Mouse (Mus musculus): ENCODE measurements at regions not wholly inside any gene's neighbourhood (a gene's known extent, or its start where the extent isn't known, plus 50 kb on each side); places are given as distances from the start of the nearest gene placed in this dataset.

- no peak for TF ChIP-seq GATA1 (IDR thresholded peaks at IDR 0.05; ENCODE audit: low read depth, low read length)
- no peak for TF ChIP-seq RCOR1 (IDR thresholded peaks at IDR 0.05; ENCODE audit: low read depth, low read length)
- no peak for TF ChIP-seq CHD2 (IDR thresholded peaks at IDR 0.05; ENCODE audit: low read length)
- TF ChIP-seq POLR2A (IDR thresholded peaks at IDR 0.05; ENCODE audit: control insufficient read depth in 1 of 2, insufficient read depth in 1 of 2, low read depth in 1 of 2, low read length in 2 of 2, poor library complexity in 1 of 2), result no peak
- TF ChIP-seq MYB (IDR thresholded peaks at IDR 0.05; ENCODE audit: low read depth, low read length), result no peak
- TF ChIP-seq NELFE (IDR thresholded peaks at IDR 0.05; ENCODE audit: low read depth, low read length), result no peak
- no peak for TF ChIP-seq POLR2AphosphoS5 (IDR thresholded peaks at IDR 0.05; ENCODE audit: borderline replicate concordance, low read depth, low read length)
- H3K79me2 ChIP-seq (ENCODE audit: control insufficient read depth, insufficient read depth, low read length, poor library complexity), result no peaks in the 10 kb centered on the region
- H3K27me3 ChIP-seq (ENCODE audit: control insufficient read depth in 1 of 2, insufficient read depth in 2 of 2, low read length in 2 of 2), result no peaks in the 10 kb centered on the region
- H3K4me3 ChIP-seq (ENCODE audit: control insufficient read depth in 1 of 2, insufficient read depth in 1 of 2, low read depth in 2 of 2, low read length in 2 of 2), result no peak overlapping the region
- H3K9me3 ChIP-seq (replicated peaks; ENCODE audit: insufficient read depth, low read length), result no peaks in the 10 kb centered on the region
- no peak overlapping the region for H3K9ac ChIP-seq (ENCODE audit: control insufficient read depth, low read depth, low read length, poor library complexity, severe bottlenecking)
- H3K36me3 ChIP-seq (ENCODE audit: control insufficient read depth in 1 of 2, insufficient read depth in 2 of 2, low read length in 2 of 2), result no peaks in the 10 kb centered on the region
- no peaks in the 10 kb centered on the region for H3K4me1 ChIP-seq (ENCODE audit: control insufficient read depth in 1 of 2, insufficient read depth in 2 of 2, low read length in 2 of 2)
- H3K27ac ChIP-seq (ENCODE audit: control insufficient read depth, low read depth, low read length), result no peak overlapping the region
- DNase-seq (ENCODE audit: low read depth, low spot score), result no peak
Measured at GRCm38 (mm10) chr9:69568631-69569230, 115.3 kb downstream of the Anxa2 start.

GRCm38 (mm10) chr9:69568222-69568621 is 114.8 kb downstream of the Anxa2 start:
- no peak overlapping the region for H3K9ac ChIP-seq (ENCODE audit: control insufficient read depth, low read depth, low read length, poor library complexity, severe bottlenecking)
- H3K4me1 ChIP-seq (ENCODE audit: control insufficient read depth in 1 of 2, insufficient read depth in 2 of 2, low read length in 2 of 2), result no peaks in the 10 kb centered on the region
- no peaks in the 10 kb centered on the region for H3K27me3 ChIP-seq (ENCODE audit: control insufficient read depth in 1 of 2, insufficient read depth in 2 of 2, low read length in 2 of 2)
- no peak for DNase-seq (ENCODE audit: low read depth, low spot score)
- no peaks in the 10 kb centered on the region for H3K36me3 ChIP-seq (ENCODE audit: control insufficient read depth in 1 of 2, insufficient read depth in 2 of 2, low read length in 2 of 2)
- H3K27ac ChIP-seq (ENCODE audit: control insufficient read depth, low read depth, low read length), result no peak overlapping the region
- no peaks in the 10 kb centered on the region for H3K79me2 ChIP-seq (ENCODE audit: control insufficient read depth, insufficient read depth, low read length, poor library complexity)
- no peaks in the 10 kb centered on the region for H3K9me3 ChIP-seq (replicated peaks; ENCODE audit: insufficient read depth, low read length)
- H3K4me3 ChIP-seq (ENCODE audit: control insufficient read depth in 1 of 2, insufficient read depth in 1 of 2, low read depth in 2 of 2, low read length in 2 of 2), result no peak overlapping the region
- TF ChIP-seq MXI1 (IDR thresholded peaks at IDR 0.05; ENCODE audit: low read depth, low read length), result no peak
- no peak for TF ChIP-seq CHD2 (IDR thresholded peaks at IDR 0.05; ENCODE audit: low read length)
- no peak for TF ChIP-seq NELFE (IDR thresholded peaks at IDR 0.05; ENCODE audit: low read depth, low read length)
- TF ChIP-seq RAD21 (IDR thresholded peaks at IDR 0.05; ENCODE audit: low read depth, low read length), result no peak
- TF ChIP-seq MYB (IDR thresholded peaks at IDR 0.05; ENCODE audit: low read depth, low read length), result no peak
- no peak for TF ChIP-seq MYC (IDR thresholded peaks at IDR 0.05; ENCODE audit: low read depth, low read length)
- TF ChIP-seq UBTF (IDR thresholded peaks at IDR 0.05; ENCODE audit: borderline replicate concordance, insufficient read depth, low read depth, low read length), result no peak
- TF ChIP-seq GABPA (IDR thresholded peaks at IDR 0.05; ENCODE audit: low read depth, low read length), result no peak
- TF ChIP-seq ZMIZ1 (IDR thresholded peaks at IDR 0.05; ENCODE audit: low read depth, low read length), result no peak
- TF ChIP-seq POLR2AphosphoS5 (IDR thresholded peaks at IDR 0.05; ENCODE audit: borderline replicate concordance, low read depth, low read length), result no peak
- no peak for TF ChIP-seq ETS1 (IDR thresholded peaks at IDR 0.05; ENCODE audit: low read depth, low read length)
- TF ChIP-seq ZNF384 (IDR thresholded peaks at IDR 0.05; ENCODE audit: low read depth, low read length), result no peak
- TF ChIP-seq TAL1 (IDR thresholded peaks at IDR 0.05; ENCODE audit: low read length), result no peak
- TF ChIP-seq E2F4 (IDR thresholded peaks at IDR 0.05; ENCODE audit: borderline replicate concordance, low read depth, low read length), result no peak
- TF ChIP-seq SIN3A (IDR thresholded peaks at IDR 0.05; ENCODE audit: low read length), result no peak

Data from MEL (cell line).